Mouse (Mus musculus) layer of hippocampus, adult 9-11 months (tissue): Measurements from ENCODE around the gene Dusp28.

ENCODE experiments used
- DNase-seq: peaks from one replicate; pipeline ENCODE4 v3.0.0; 2022

Dusp28 gene

GRCm38 (mm10) chr1:92909068-92909467 is 2.3 kb downstream of the Dusp28 start:
- no peak for DNase-seq

GRCm38 (mm10) chr1:92910239-92910885 is 3.6 kb downstream of the Dusp28 start, which contains the start of gene Rnpepl1:
Rnpepl1 (plus strand) TSS chr1:92910783.
- DNase-seq, result peak; percentile 80

GRCm38 (mm10) chr1:92910925-92911720 is 4.3 kb downstream of the Dusp28 start:
- peak; percentile 69 for DNase-seq

GRCm38 (mm10) chr1:92911721-92912138 is 4.9 kb downstream of the Dusp28 start:
- no peak for DNase-seq

- DNase-seq, result no peak
These were observed 5.5 kb downstream of the Dusp28 start for GRCm38 (mm10) chr1:92912286-92912685.

- no peak for DNase-seq
These were observed 7.5 kb downstream of the Dusp28 start for GRCm38 (mm10) chr1:92914239-92914638.

GRCm38 (mm10) chr1:92914993-92915392 is 8.2 kb downstream of the Dusp28 start:
- no peak for DNase-seq

GRCm38 (mm10) chr1:92916725-92917124 is 9.9 kb downstream of the Dusp28 start:
- DNase-seq, result no peak

- DNase-seq, result no peak
These were observed 12.4 kb downstream of the Dusp28 start for GRCm38 (mm10) chr1:92919151-92919550.

GRCm38 (mm10) chr1:92919775-92920174 is 13.0 kb downstream of the Dusp28 start:
- DNase-seq, result no peak

GRCm38 (mm10) chr1:92920474-92921200 is 13.9 kb downstream of the Dusp28 start:
- no peak for DNase-seq

- no peak for DNase-seq
These were observed 14.7 kb downstream of the Dusp28 start for GRCm38 (mm10) chr1:92921496-92921895.

GRCm38 (mm10) chr1:92930171-92930706 is 23.5 kb downstream of the Dusp28 start:
- DNase-seq, result no peak

- DNase-seq, result no peak
These were observed 26.8 kb downstream of the Dusp28 start for GRCm38 (mm10) chr1:92933611-92934010.

- DNase-seq, result peak; percentile 98
These were observed 27.5 kb downstream of the Dusp28 start, which contains the start of gene Capn10 for GRCm38 (mm10) chr1:92934182-92934827. Capn10 (plus strand) TSS chr1:92934376.

- DNase-seq, result no peak
These were observed 28.5 kb downstream of the Dusp28 start for GRCm38 (mm10) chr1:92935054-92935962.

- no peak for DNase-seq
These were observed 29.2 kb downstream of the Dusp28 start for GRCm38 (mm10) chr1:92935977-92936376.

GRCm38 (mm10) chr1:92936467-92936866 is 29.7 kb downstream of the Dusp28 start:
- DNase-seq, result no peak

GRCm38 (mm10) chr1:92937797-92938196 is 31.0 kb downstream of the Dusp28 start:
- DNase-seq, result no peak

- no peak for DNase-seq
These were observed 33.0 kb downstream of the Dusp28 start for GRCm38 (mm10) chr1:92939746-92940145.

- no peak for DNase-seq
These were observed 36.6 kb downstream of the Dusp28 start for GRCm38 (mm10) chr1:92943219-92943989.
